Mouse (Mus musculus): ENCODE measurements around the gene Clec10a. TPM values are rescaled to one million over a fixed set of nuclear protein-coding genes. Genes with fewer than 3 reads are reported as not detected.
"Not testable (repeated sequence)": the region's sequence is repeated elsewhere in the genome, so short reads cannot be mapped to it uniquely, and the experiment has no call there.

Gene Clec10a
- polyA plus RNA-seq, 1 experiment from 2014 or later: 0.59 TPM

- H3K9me3 ChIP-seq: no peaks in the 10 kb centered on the region
- H3K36me3 ChIP-seq: no peaks in the 10 kb centered on the region
- H3K4me1 ChIP-seq (replicated peaks): no peaks in the 10 kb centered on the region
- no peak overlapping the region for H3K4me3 ChIP-seq (replicated peaks)
- 67% methylated on average over 7 of the region's 7 CpGs for WGBS
- no peak overlapping the region for H3K27ac ChIP-seq
- H3K4me2 ChIP-seq (replicated peaks): no peak overlapping the region
- H3K9ac ChIP-seq (replicated peaks): no peak overlapping the region
- no peaks in the 10 kb centered on the region for H3K27me3 ChIP-seq
- ATAC-seq: no peak
Measured at GRCm38 (mm10) chr11:70168136-70168535, 12.1 kb downstream of the Clec10a start.

GRCm38 (mm10) chr11:70169471-70169870, 13.5 kb downstream of the Clec10a start:
- not testable (repeated sequence) for ATAC-seq; H3K36me3 ChIP-seq; H3K9me3 ChIP-seq; H3K27ac ChIP-seq; H3K27me3 ChIP-seq; H3K4me1 ChIP-seq (replicated peaks); H3K9ac ChIP-seq (replicated peaks); H3K4me3 ChIP-seq (replicated peaks); H3K4me2 ChIP-seq (replicated peaks)
- 94% methylated on average over 7 of the region's 7 CpGs for WGBS

GRCm38 (mm10) chr11:70170291-70170690, 14.3 kb downstream of the Clec10a start:
- no peaks in the 10 kb centered on the region for H3K36me3 ChIP-seq
- H3K4me1 ChIP-seq (replicated peaks): no peaks in the 10 kb centered on the region
- 77% methylated on average over 7 of the region's 7 CpGs for WGBS
- H3K27me3 ChIP-seq: no peaks in the 10 kb centered on the region
- H3K27ac ChIP-seq: no peak overlapping the region
- H3K4me3 ChIP-seq (replicated peaks): no peak overlapping the region
- no peak overlapping the region for H3K4me2 ChIP-seq (replicated peaks)
- ATAC-seq: no peak
- H3K9ac ChIP-seq (replicated peaks): no peak overlapping the region
- no peaks in the 10 kb centered on the region for H3K9me3 ChIP-seq

GRCm38 (mm10) chr11:70171181-70171580, 15.2 kb downstream of the Clec10a start:
- H3K4me1 ChIP-seq (replicated peaks): no peaks in the 10 kb centered on the region
- no peak overlapping the region for H3K4me2 ChIP-seq (replicated peaks)
- H3K36me3 ChIP-seq: no peaks in the 10 kb centered on the region
- H3K9ac ChIP-seq (replicated peaks): no peak overlapping the region
- ATAC-seq: no peak
- no peaks in the 10 kb centered on the region for H3K27me3 ChIP-seq
- WGBS: 87% methylated on average over 7 of the region's 7 CpGs
- no peak overlapping the region for H3K27ac ChIP-seq
- no peaks in the 10 kb centered on the region for H3K9me3 ChIP-seq
- no peak overlapping the region for H3K4me3 ChIP-seq (replicated peaks)

GRCm38 (mm10) chr11:70171847-70172246, 15.8 kb downstream of the Clec10a start:
- Histone ChIP-seq H3K27me3 (no peaks in the 10 kb centered on the region), H3K9me3 (no peaks in the 10 kb centered on the region), H3K9ac (replicated peaks) (no peak overlapping the region), H3K4me3 (replicated peaks) (no peak overlapping the region), H3K36me3 (no peaks in the 10 kb centered on the region), H3K4me2 (replicated peaks) (no peak overlapping the region), H3K27ac (no peak overlapping the region), H3K4me1 (replicated peaks) (no peaks in the 10 kb centered on the region)
- 62% methylated on average over 3 of the region's 3 CpGs for WGBS
- no peak for ATAC-seq

GRCm38 (mm10) chr11:70172298-70172697, 16.3 kb downstream of the Clec10a start:
- H3K9ac ChIP-seq (replicated peaks): no peak overlapping the region
- H3K27me3 ChIP-seq: no peaks in the 10 kb centered on the region
- WGBS: 48% methylated on average over 5 of the region's 5 CpGs
- H3K9me3 ChIP-seq: no peaks in the 10 kb centered on the region
- no peak overlapping the region for H3K4me3 ChIP-seq (replicated peaks)
- no peak overlapping the region for H3K27ac ChIP-seq
- no peaks in the 10 kb centered on the region for H3K36me3 ChIP-seq
- H3K4me2 ChIP-seq (replicated peaks): no peak overlapping the region
- no peak for ATAC-seq
- H3K4me1 ChIP-seq (replicated peaks): no peaks in the 10 kb centered on the region

GRCm38 (mm10) chr11:70174491-70174890, 18.5 kb downstream of the Clec10a start:
- no peaks in the 10 kb centered on the region for H3K9me3 ChIP-seq
- ATAC-seq: no peak
- H3K27ac ChIP-seq: no peak overlapping the region
- H3K4me1 ChIP-seq (replicated peaks): no peaks in the 10 kb centered on the region
- no peak overlapping the region for H3K4me2 ChIP-seq (replicated peaks)
- H3K4me3 ChIP-seq (replicated peaks): no peak overlapping the region
- no peaks in the 10 kb centered on the region for H3K27me3 ChIP-seq
- 86% methylated on average over 4 of the region's 4 CpGs for WGBS
- H3K9ac ChIP-seq (replicated peaks): no peak overlapping the region
- no peaks in the 10 kb centered on the region for H3K36me3 ChIP-seq

- H3K9me3 ChIP-seq: no peaks in the 10 kb centered on the region
- no peak overlapping the region for H3K4me2 ChIP-seq (replicated peaks)
- 73% methylated on average over 8 of the region's 8 CpGs for WGBS
- no peak overlapping the region for H3K27ac ChIP-seq
- H3K4me1 ChIP-seq (replicated peaks): no peaks in the 10 kb centered on the region
- H3K36me3 ChIP-seq: no peaks in the 10 kb centered on the region
- no peaks in the 10 kb centered on the region for H3K27me3 ChIP-seq
- H3K4me3 ChIP-seq (replicated peaks): no peak overlapping the region
- H3K9ac ChIP-seq (replicated peaks): no peak overlapping the region
- ATAC-seq: no peak
Measured at GRCm38 (mm10) chr11:70177647-70178046, 21.6 kb downstream of the Clec10a start.

GRCm38 (mm10) chr11:70178311-70178710, 22.3 kb downstream of the Clec10a start:
- no peaks in the 10 kb centered on the region for H3K27me3 ChIP-seq
- no peak overlapping the region for H3K27ac ChIP-seq
- no peaks in the 10 kb centered on the region for H3K4me1 ChIP-seq (replicated peaks)
- ATAC-seq: no peak
- H3K9ac ChIP-seq (replicated peaks): no peak overlapping the region
- no peak overlapping the region for H3K4me2 ChIP-seq (replicated peaks)
- WGBS: 87% methylated on average over 11 of the region's 11 CpGs
- no peak overlapping the region for H3K4me3 ChIP-seq (replicated peaks)
- H3K9me3 ChIP-seq: no peaks in the 10 kb centered on the region
- H3K36me3 ChIP-seq: no peaks in the 10 kb centered on the region

GRCm38 (mm10) chr11:70178756-70179155, 22.8 kb downstream of the Clec10a start:
- Histone ChIP-seq H3K27ac (no peak overlapping the region), H3K4me3 (replicated peaks) (no peak overlapping the region), H3K9me3 (no peaks in the 10 kb centered on the region), H3K4me1 (replicated peaks) (no peaks in the 10 kb centered on the region), H3K9ac (replicated peaks) (no peak overlapping the region), H3K36me3 (no peaks in the 10 kb centered on the region), H3K4me2 (replicated peaks) (no peak overlapping the region), H3K27me3 (no peaks in the 10 kb centered on the region)
- ATAC-seq: no peak
- 81% methylated on average over 11 of the region's 11 CpGs for WGBS

- WGBS: 26% methylated on average over 14 of the region's 14 CpGs
- H3K9ac ChIP-seq (replicated peaks): no peak overlapping the region
- H3K4me2 ChIP-seq (replicated peaks): 0 out of 2 replicates have a peak overlapping the region, but pooled peaks have one; percentile 13
- no peak overlapping the region for H3K27ac ChIP-seq
- H3K36me3 ChIP-seq: no peaks in the 10 kb centered on the region
- no peaks in the 10 kb centered on the region for H3K27me3 ChIP-seq
- no peak for ATAC-seq
- H3K9me3 ChIP-seq: no peaks in the 10 kb centered on the region
- no peaks in the 10 kb centered on the region for H3K4me1 ChIP-seq (replicated peaks)
- H3K4me3 ChIP-seq (replicated peaks): no peak overlapping the region
Measured at GRCm38 (mm10) chr11:70179401-70179800, 23.4 kb downstream of the Clec10a start.

- H3K4me3 ChIP-seq (replicated peaks): no peak overlapping the region
- 90% methylated on average over 4 of the region's 4 CpGs for WGBS
- no peak overlapping the region for H3K4me2 ChIP-seq (replicated peaks)
- H3K4me1 ChIP-seq (replicated peaks): no peaks in the 10 kb centered on the region
- no peak overlapping the region for H3K9ac ChIP-seq (replicated peaks)
- no peaks in the 10 kb centered on the region for H3K27me3 ChIP-seq
- H3K36me3 ChIP-seq: no peaks in the 10 kb centered on the region
- H3K9me3 ChIP-seq: no peaks in the 10 kb centered on the region
- ATAC-seq: no peak
- H3K27ac ChIP-seq: no peak overlapping the region
Measured at GRCm38 (mm10) chr11:70180496-70180895, 24.5 kb downstream of the Clec10a start.

GRCm38 (mm10) chr11:70185120-70185519, 29.1 kb downstream of the Clec10a start:
- H3K9me3 ChIP-seq: no peaks in the 10 kb centered on the region
- 84% methylated on average over 7 of the region's 7 CpGs for WGBS
- H3K9ac ChIP-seq (replicated peaks): no peak overlapping the region
- H3K27me3 ChIP-seq: no peaks in the 10 kb centered on the region
- H3K4me1 ChIP-seq (replicated peaks): no peaks in the 10 kb centered on the region
- no peak overlapping the region for H3K27ac ChIP-seq
- ATAC-seq: no peak
- no peak overlapping the region for H3K4me3 ChIP-seq (replicated peaks)
- H3K36me3 ChIP-seq: no peaks in the 10 kb centered on the region
- no peak overlapping the region for H3K4me2 ChIP-seq (replicated peaks)

Measured in midbrain, embryonic 13.5 days (tissue).